Mouse (Mus musculus): ENCODE measurements around the gene Nrg4.
A peak's percentile ranks its signal among the peaks of the same experiment; 100 is the strongest.

Gene Nrg4

GRCm38 (mm10) chr9:55313619-55314261 lies 12.9 kb downstream of the Nrg4 start:
- no peak for DNase-seq

- peak; percentile 27 to 79 for DNase-seq
These were observed 15.1 kb downstream of the Nrg4 start for GRCm38 (mm10) chr9:55311560-55311959.

- no peak for DNase-seq
These were observed 18.2 kb downstream of the Nrg4 start for GRCm38 (mm10) chr9:55308455-55308854.

- no peak for DNase-seq
These were observed 19.1 kb downstream of the Nrg4 start for GRCm38 (mm10) chr9:55307557-55307956.

- no peak for DNase-seq
These were observed 19.6 kb downstream of the Nrg4 start for GRCm38 (mm10) chr9:55307066-55307465.

GRCm38 (mm10) chr9:55296221-55296620 lies 30.4 kb downstream of the Nrg4 start:
- no peak for DNase-seq

GRCm38 (mm10) chr9:55291966-55292365 lies 34.7 kb downstream of the Nrg4 start:
- no peak for DNase-seq

- DNase-seq, result no peak
These were observed 37.0 kb downstream of the Nrg4 start for GRCm38 (mm10) chr9:55289475-55290198.

- no peak for DNase-seq
These were observed 41.4 kb downstream of the Nrg4 start for GRCm38 (mm10) chr9:55285197-55285596.

GRCm38 (mm10) chr9:55283516-55283915 lies 43.1 kb downstream of the Nrg4 start:
- peak; percentile 54 to 64 for DNase-seq

- DNase-seq, result no peak
These were observed 47.4 kb downstream of the Nrg4 start for GRCm38 (mm10) chr9:55279114-55279825.

GRCm38 (mm10) chr9:55277562-55277961 lies 49.1 kb downstream of the Nrg4 start:
- peak in 1 of 2 experiments; percentile 16 for DNase-seq

- DNase-seq, result no peak
These were observed 52.7 kb downstream of the Nrg4 start for GRCm38 (mm10) chr9:55273906-55274305.

- DNase-seq, result no peak
These were observed 54.6 kb downstream of the Nrg4 start for GRCm38 (mm10) chr9:55271960-55272560.

- no peak for DNase-seq
These were observed 62.0 kb downstream of the Nrg4 start for GRCm38 (mm10) chr9:55264356-55265302.

- no peak for DNase-seq
These were observed 66.9 kb downstream of the Nrg4 start for GRCm38 (mm10) chr9:55259741-55260140.

- no peak for DNase-seq
These were observed 69.5 kb downstream of the Nrg4 start for GRCm38 (mm10) chr9:55257105-55257504.

GRCm38 (mm10) chr9:55255604-55256003 lies 71.0 kb downstream of the Nrg4 start:
- peak in 1 of 2 experiments; percentile 11 for DNase-seq

GRCm38 (mm10) chr9:55255056-55255455 lies 71.6 kb downstream of the Nrg4 start:
- DNase-seq, result no peak

- no peak for DNase-seq
These were observed 72.8 kb downstream of the Nrg4 start for GRCm38 (mm10) chr9:55253849-55254248.

- peak; percentile 25 to 34 for DNase-seq
These were observed 74.5 kb downstream of the Nrg4 start for GRCm38 (mm10) chr9:55252097-55252496.

GRCm38 (mm10) chr9:55250595-55251247 lies 75.9 kb downstream of the Nrg4 start:
- DNase-seq, result no peak

Data from lung, postnatal 4 days (tissue).